Mouse (Mus musculus): ENCODE measurements around the gene Gm13030. TPM values are rescaled to one million over a fixed set of nuclear protein-coding genes. Genes with fewer than 3 reads are reported as not detected.
A peak's percentile ranks its signal among the peaks of the same experiment; 100 is the strongest.

Gm13030 gene
- polyA plus RNA-seq, 1 experiment, result not detected

GRCm38 (mm10) chr4:138863344-138863998, 10.3 kb downstream of the Gm13030 start, which contains the start of gene Pla2g5:
TSS of gene Pla2g5 (minus strand) at chr4:138863482.
- no peak within 1 kb of the TSS for H3K27ac ChIP-seq (ENCODE audit: control insufficient read depth, insufficient read depth, low read depth, low read length, poor library complexity)
- 50% methylated on average over 10 of the region's 10 CpGs for WGBS
- H3K4me3 ChIP-seq (replicated peaks; ENCODE audit: control insufficient read depth, low read depth, low read length), result no peak within 1 kb of the TSS
- TF ChIP-seq CTCF (IDR thresholded peaks at IDR 0.05; ENCODE audit: control insufficient read depth, insufficient read depth, low read length) (no peak), POLR2A (IDR thresholded peaks at IDR 0.05; ENCODE audit: borderline replicate concordance, control insufficient read depth, low read depth, low read length) (no peak)
- H3K4me1 ChIP-seq (ENCODE audit: control insufficient read depth, insufficient read depth, low read length), result peaks cover 3% of the 10 kb centered on the region

GRCm38 (mm10) chr4:138859728-138860127, 14.0 kb downstream of the Gm13030 start:
- Histone ChIP-seq H3K4me1 (ENCODE audit: control insufficient read depth, insufficient read depth, low read length) (no peaks in the 10 kb centered on the region), H3K4me3 (replicated peaks; ENCODE audit: control insufficient read depth, low read depth, low read length) (no peak overlapping the region), H3K27ac (ENCODE audit: control insufficient read depth, insufficient read depth, low read depth, low read length, poor library complexity) (no peak overlapping the region)
- 11% methylated on average over 13 of the region's 13 CpGs for WGBS
- TF ChIP-seq POLR2A (IDR thresholded peaks at IDR 0.05; ENCODE audit: borderline replicate concordance, control insufficient read depth, low read depth, low read length), result no peak
- peak; percentile 37; the same call in 1 of the 2 replicates for TF ChIP-seq CTCF (IDR thresholded peaks at IDR 0.05; ENCODE audit: control insufficient read depth, insufficient read depth, low read length)

- Histone ChIP-seq H3K4me1 (ENCODE audit: control insufficient read depth, insufficient read depth, low read length) (no peaks in the 10 kb centered on the region), H3K4me3 (replicated peaks; ENCODE audit: control insufficient read depth, low read depth, low read length) (no peak overlapping the region), H3K27ac (ENCODE audit: control insufficient read depth, insufficient read depth, low read depth, low read length, poor library complexity) (no peak overlapping the region)
- WGBS, result 34% methylated on average over 9 of the region's 9 CpGs
- TF ChIP-seq CTCF (IDR thresholded peaks at IDR 0.05; ENCODE audit: control insufficient read depth, insufficient read depth, low read length), result 0 out of 2 replicates have a peak, but pooled peaks have one; percentile 24
- TF ChIP-seq POLR2A (IDR thresholded peaks at IDR 0.05; ENCODE audit: borderline replicate concordance, control insufficient read depth, low read depth, low read length), result no peak
Observed at GRCm38 (mm10) chr4:138859245-138859644, 14.5 kb downstream of the Gm13030 start.

- Histone ChIP-seq H3K4me3 (replicated peaks; ENCODE audit: control insufficient read depth, low read depth, low read length) (no peak overlapping the region), H3K27ac (ENCODE audit: control insufficient read depth, insufficient read depth, low read depth, low read length, poor library complexity) (no peak overlapping the region), H3K4me1 (ENCODE audit: control insufficient read depth, insufficient read depth, low read length) (no peaks in the 10 kb centered on the region)
- TF ChIP-seq POLR2A (IDR thresholded peaks at IDR 0.05; ENCODE audit: borderline replicate concordance, control insufficient read depth, low read depth, low read length) (no peak), CTCF (IDR thresholded peaks at IDR 0.05; ENCODE audit: control insufficient read depth, insufficient read depth, low read length) (no peak)
- WGBS, result 63% methylated on average over 15 of the region's 15 CpGs
Observed at GRCm38 (mm10) chr4:138858446-138858845, 15.3 kb downstream of the Gm13030 start.

GRCm38 (mm10) chr4:138857576-138857975, 16.2 kb downstream of the Gm13030 start:
- Histone ChIP-seq H3K27ac (ENCODE audit: control insufficient read depth, insufficient read depth, low read depth, low read length, poor library complexity) (no peak overlapping the region; the same call in 1 of the 2 replicates), H3K4me3 (replicated peaks; ENCODE audit: control insufficient read depth, low read depth, low read length) (no peak overlapping the region), H3K4me1 (ENCODE audit: control insufficient read depth, insufficient read depth, low read length) (no peaks in the 10 kb centered on the region)
- no peak for TF ChIP-seq POLR2A (IDR thresholded peaks at IDR 0.05; ENCODE audit: borderline replicate concordance, control insufficient read depth, low read depth, low read length)
- no peak for TF ChIP-seq CTCF (IDR thresholded peaks at IDR 0.05; ENCODE audit: control insufficient read depth, insufficient read depth, low read length)
- 14% methylated on average over 10 of the region's 10 CpGs for WGBS

GRCm38 (mm10) chr4:138856491-138856890, 17.3 kb downstream of the Gm13030 start:
- WGBS, result 15% methylated on average over 7 of the region's 7 CpGs
- TF ChIP-seq POLR2A (IDR thresholded peaks at IDR 0.05; ENCODE audit: borderline replicate concordance, control insufficient read depth, low read depth, low read length) (no peak), CTCF (IDR thresholded peaks at IDR 0.05; ENCODE audit: control insufficient read depth, insufficient read depth, low read length) (peak; percentile 90)
- H3K4me3 ChIP-seq (replicated peaks; ENCODE audit: control insufficient read depth, low read depth, low read length), result no peak overlapping the region
- no peak overlapping the region for H3K27ac ChIP-seq (ENCODE audit: control insufficient read depth, insufficient read depth, low read depth, low read length, poor library complexity)
- H3K4me1 ChIP-seq (ENCODE audit: control insufficient read depth, insufficient read depth, low read length), result no peaks in the 10 kb centered on the region

GRCm38 (mm10) chr4:138855092-138855632, 18.6 kb downstream of the Gm13030 start:
- 86% methylated on average over 9 of the region's 9 CpGs for WGBS
- H3K4me1 ChIP-seq (ENCODE audit: control insufficient read depth, insufficient read depth, low read length), result no peaks in the 10 kb centered on the region
- H3K4me3 ChIP-seq (replicated peaks; ENCODE audit: control insufficient read depth, low read depth, low read length), result no peak overlapping the region
- TF ChIP-seq POLR2A (IDR thresholded peaks at IDR 0.05; ENCODE audit: borderline replicate concordance, control insufficient read depth, low read depth, low read length) (no peak), CTCF (IDR thresholded peaks at IDR 0.05; ENCODE audit: control insufficient read depth, insufficient read depth, low read length) (no peak)
- H3K27ac ChIP-seq (ENCODE audit: control insufficient read depth, insufficient read depth, low read depth, low read length, poor library complexity), result no peak overlapping the region

- TF ChIP-seq POLR2A (IDR thresholded peaks at IDR 0.05; ENCODE audit: borderline replicate concordance, control insufficient read depth, low read depth, low read length), result no peak
- TF ChIP-seq CTCF (IDR thresholded peaks at IDR 0.05; ENCODE audit: control insufficient read depth, insufficient read depth, low read length), result no peak
- no peak overlapping the region for H3K4me3 ChIP-seq (replicated peaks; ENCODE audit: control insufficient read depth, low read depth, low read length)
- H3K27ac ChIP-seq (ENCODE audit: control insufficient read depth, insufficient read depth, low read depth, low read length, poor library complexity), result no peak overlapping the region
- WGBS, result 75% methylated on average over 6 of the region's 6 CpGs
- no peaks in the 10 kb centered on the region for H3K4me1 ChIP-seq (ENCODE audit: control insufficient read depth, insufficient read depth, low read length)
Observed at GRCm38 (mm10) chr4:138852961-138853360, 20.8 kb downstream of the Gm13030 start.

Data from bone marrow, adult 2 months (tissue).